Mouse (Mus musculus) liver, adult 2 months (tissue): ENCODE measurements at regions not wholly inside any gene's neighbourhood (a gene's known extent, or its start where the extent isn't known, plus 50 kb on each side); places are given as distances from the start of the nearest gene placed in this dataset.

Source experiments
- DNase-seq: peaks from one replicate; pipeline ENCODE4 v3.0.0-alpha.2; 2011; ENCODE audit warnings: low read depth, low spot score; ENCODE audit errors: extremely low read depth
- H3K27ac ChIP-seq: fragments of 200-500 bp; replicated peaks from 2 replicates; pipeline ENCODE4 v1.5.1; 2012; ENCODE audit warnings: low read depth, mild to moderate bottlenecking, control low read depth, inconsistent platforms, low read length; ENCODE audit not compliant: insufficient read depth
- H3K27me3 ChIP-seq: fragments of 200-500 bp; 2 replicates; pipeline ENCODE4 v1.6.1; 2012; ENCODE audit warnings: mild to moderate bottlenecking, moderate library complexity, low read length, inconsistent platforms; ENCODE audit not compliant: control insufficient read depth, insufficient read depth
- H3K36me3 ChIP-seq: fragments of 200-500 bp; 2 replicates; pipeline ENCODE4 v1.6.1; 2012; ENCODE audit warnings: low read length, inconsistent platforms; ENCODE audit not compliant: control insufficient read depth, insufficient read depth
- H3K4me1 ChIP-seq: fragments of 200-500 bp; 2 replicates; pipeline ENCODE4 v1.6.1; 2011; ENCODE audit warnings: low read length; ENCODE audit not compliant: control insufficient read depth, insufficient read depth
- H3K4me3 ChIP-seq: fragments of 200-500 bp; 2 replicates; pipeline ENCODE4 v1.5.1; 2011; ENCODE audit warnings: low read depth, mild to moderate bottlenecking, control low read depth, low read length, moderate library complexity; ENCODE audit not compliant: insufficient read depth
- H3K79me2 ChIP-seq: fragments of 200-500 bp; 2 replicates; pipeline ENCODE4 v1.6.1; 2012; ENCODE audit warnings: inconsistent platforms, mild to moderate bottlenecking, low read length, moderate library complexity; ENCODE audit not compliant: control insufficient read depth, insufficient read depth
- H3K9ac ChIP-seq: fragments of 200-500 bp; 2 replicates; pipeline ENCODE4 v1.6.1; 2012; ENCODE audit warnings: low read depth, mild to moderate bottlenecking, control low read depth, inconsistent platforms, low read length
- CTCF ChIP-seq: fragments of 200-500 bp; IDR thresholded peaks from 2 replicates; pipeline ENCODE4 v1.5.1; 2011; ENCODE audit warnings: low read depth, low read length, control low read depth
- POLR2A ChIP-seq: fragments of 200-500 bp; IDR thresholded peaks from 2 replicates; pipeline ENCODE4 v1.6.1; 2011; ENCODE audit warnings: low read length, control low read depth; ENCODE audit not compliant: insufficient read depth; ENCODE audit errors: extremely low read depth
- WGBS: fragments of 180-500 bp; shearing (Covaris S2); methylation state at CpG from one replicate; pipeline ENCODE4 v1.1.7; 2018; 5-methylcytosine and 5-hydroxymethylcytosine counted together

GRCm38 (mm10) chr4:124130946-124131345, 213.1 kb upstream of the 4930535I16Rik start:
- H3K27ac ChIP-seq, result no peak overlapping the region
- no peaks in the 10 kb centered on the region for H3K79me2 ChIP-seq
- 76% methylated on average over 5 of the region's 5 CpGs for WGBS
- H3K36me3 ChIP-seq, result no peaks in the 10 kb centered on the region
- DNase-seq, result no peak
- H3K27me3 ChIP-seq, result no peaks in the 10 kb centered on the region
- H3K4me3 ChIP-seq, result no peak overlapping the region
- H3K9ac ChIP-seq, result no peak overlapping the region
- TF ChIP-seq CTCF (peak; percentile 46; the same call in 1 of the 2 replicates), POLR2A (no peak)
- no peaks in the 10 kb centered on the region for H3K4me1 ChIP-seq

GRCm38 (mm10) chr4:124126258-124126657, 208.4 kb upstream of the 4930535I16Rik start:
- TF ChIP-seq CTCF (no peak), POLR2A (no peak)
- Histone ChIP-seq H3K36me3 (no peaks in the 10 kb centered on the region), H3K9ac (no peak overlapping the region), H3K4me1 (no peaks in the 10 kb centered on the region), H3K27me3 (peaks cover under 1% of the 10 kb centered on the region; the same call in 1 of the 2 replicates), H3K79me2 (no peaks in the 10 kb centered on the region), H3K4me3 (no peak overlapping the region), H3K27ac (no peak overlapping the region)
- WGBS, result 83% methylated on average over 8 of the region's 8 CpGs
- no peak for DNase-seq

GRCm38 (mm10) chr4:124120334-124120733, 202.5 kb upstream of the 4930535I16Rik start:
- H3K36me3 ChIP-seq, result no peaks in the 10 kb centered on the region
- H3K27ac ChIP-seq, result no peak overlapping the region
- no peak overlapping the region for H3K4me3 ChIP-seq
- peaks cover 2% of the 10 kb centered on the region; the same call in 1 of the 2 replicates for H3K27me3 ChIP-seq
- no peak for DNase-seq
- 42% methylated on average over 6 of the region's 6 CpGs for WGBS
- H3K9ac ChIP-seq, result no peak overlapping the region
- H3K79me2 ChIP-seq, result no peaks in the 10 kb centered on the region
- H3K4me1 ChIP-seq, result no peaks in the 10 kb centered on the region
- no peak for TF ChIP-seq POLR2A
- no peak for TF ChIP-seq CTCF

GRCm38 (mm10) chr4:124113856-124114345, 196.1 kb upstream of the 4930535I16Rik start:
- H3K4me3 ChIP-seq, result no peak overlapping the region
- no peak for TF ChIP-seq POLR2A
- no peak for TF ChIP-seq CTCF
- 71% methylated on average over 12 of the region's 12 CpGs for WGBS
- H3K27ac ChIP-seq, result no peak overlapping the region
- no peaks in the 10 kb centered on the region for H3K4me1 ChIP-seq
- no peaks in the 10 kb centered on the region; the same call in 1 of the 2 replicates for H3K27me3 ChIP-seq
- H3K36me3 ChIP-seq, result no peaks in the 10 kb centered on the region
- no peaks in the 10 kb centered on the region for H3K79me2 ChIP-seq
- H3K9ac ChIP-seq, result no peak overlapping the region
- DNase-seq, result no peak

- no peaks in the 10 kb centered on the region for H3K4me1 ChIP-seq
- H3K36me3 ChIP-seq, result no peaks in the 10 kb centered on the region
- TF ChIP-seq POLR2A (no peak), CTCF (peak; percentile 26; the same call in 1 of the 2 replicates)
- 72% methylated on average over 8 of the region's 8 CpGs for WGBS
- no peak overlapping the region for H3K27ac ChIP-seq
- H3K79me2 ChIP-seq, result no peaks in the 10 kb centered on the region
- no peaks in the 10 kb centered on the region; the same call in 1 of the 2 replicates for H3K27me3 ChIP-seq
- no peak overlapping the region for H3K4me3 ChIP-seq
- H3K9ac ChIP-seq, result no peak overlapping the region
- peak; percentile 12 for DNase-seq
Observed at GRCm38 (mm10) chr4:124110705-124111104, 192.9 kb upstream of the 4930535I16Rik start.

- no peak overlapping the region for H3K27ac ChIP-seq
- H3K9ac ChIP-seq, result no peak overlapping the region
- no peak for DNase-seq
- no peak for TF ChIP-seq CTCF
- TF ChIP-seq POLR2A, result no peak
- no peaks in the 10 kb centered on the region for H3K4me1 ChIP-seq
- H3K27me3 ChIP-seq, result no peaks in the 10 kb centered on the region; the same call in 1 of the 2 replicates
- H3K36me3 ChIP-seq, result no peaks in the 10 kb centered on the region
- 79% methylated on average over 3 of the region's 3 CpGs for WGBS
- H3K79me2 ChIP-seq, result no peaks in the 10 kb centered on the region
- H3K4me3 ChIP-seq, result no peak overlapping the region
Observed at GRCm38 (mm10) chr4:124109371-124109770, 191.5 kb upstream of the 4930535I16Rik start.
